Mouse (Mus musculus) heart, postnatal 0 days (tissue): ENCODE results near the gene Olfr54.

Source experiments
- CTCF ChIP-seq: IDR thresholded peaks from 2 replicates; pipeline ENCODE4 v1.5.1; 2016; ENCODE audit warnings: antibody characterized with exemption, control low read depth, low read depth
- EP300 ChIP-seq: IDR thresholded peaks from 2 replicates; pipeline ENCODE4 v1.6.1; 2016; ENCODE audit warnings: antibody characterized with exemption, low read depth

DNA sequence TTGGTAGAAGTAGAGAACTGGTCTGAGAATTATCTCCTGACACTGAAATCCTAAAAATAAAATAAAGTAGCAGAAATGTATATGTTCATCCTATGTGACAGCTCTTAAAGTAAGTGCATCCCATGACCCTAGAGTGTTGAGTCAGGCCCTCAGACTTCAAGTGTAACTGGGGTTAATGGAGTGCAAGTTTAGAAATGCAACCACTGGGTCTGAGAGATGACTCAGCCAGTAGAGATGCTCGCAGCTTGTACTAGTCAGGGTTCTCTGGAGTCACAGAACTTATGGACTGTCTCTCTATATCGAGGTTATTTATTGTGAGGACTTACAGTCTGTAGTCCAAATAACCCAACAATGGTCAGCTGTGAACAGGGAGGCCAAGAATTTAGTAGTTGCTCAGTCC lies 37.6 kb downstream of the Olfr54 start:
- TF ChIP-seq CTCF = no peak
- TF ChIP-seq EP300 = no peak
